Mouse (Mus musculus): Measurements from ENCODE around the gene Tmem253.

The Tmem253 gene

DNA sequence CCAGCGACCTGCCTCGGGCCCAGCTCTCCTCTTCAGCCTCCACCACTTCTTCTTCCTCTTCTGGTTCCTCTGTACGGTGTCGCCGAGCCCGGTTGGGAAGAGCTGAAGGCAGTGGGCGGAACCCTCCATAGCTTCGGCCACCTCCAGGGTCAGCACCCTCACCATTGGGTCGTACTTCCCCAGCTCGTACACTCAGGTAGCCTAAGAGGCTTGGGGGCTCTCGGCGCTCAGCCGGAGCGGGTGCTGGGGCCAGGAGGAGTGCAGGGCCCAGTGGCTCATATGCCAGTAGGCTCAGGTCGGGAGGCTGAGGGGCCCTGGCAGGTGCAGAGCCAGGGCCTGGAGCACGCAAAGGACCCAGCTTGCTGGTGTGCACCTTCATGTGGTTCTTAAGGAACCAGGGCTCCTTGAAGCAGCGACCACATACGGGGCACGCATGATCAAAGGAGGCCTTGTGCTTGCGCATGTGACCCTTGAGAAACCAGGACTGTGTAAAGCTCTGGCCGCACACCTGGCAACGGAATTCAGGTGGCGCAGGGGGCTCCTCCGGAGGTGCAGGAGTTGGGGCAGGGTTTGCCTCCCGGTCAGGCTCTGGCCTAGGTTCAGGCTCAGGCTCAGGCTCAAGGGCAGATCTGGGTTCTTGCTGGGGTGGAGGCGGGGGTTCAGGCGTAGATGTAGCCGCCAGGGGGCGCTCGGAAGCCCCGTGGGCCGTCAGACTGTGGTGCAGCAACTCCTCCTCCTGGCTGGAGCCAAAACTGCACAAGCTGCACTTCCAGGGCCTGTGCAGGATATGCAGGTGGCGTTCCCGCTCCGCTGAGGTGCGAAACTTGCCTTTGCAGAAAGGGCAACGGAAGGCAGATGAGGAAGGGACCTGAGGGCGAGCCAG is 6.9 kb upstream of the Tmem253 start:
- peak; percentile 96 for DNase-seq (ENCODE audit: low read depth, low spot score)

DNA sequence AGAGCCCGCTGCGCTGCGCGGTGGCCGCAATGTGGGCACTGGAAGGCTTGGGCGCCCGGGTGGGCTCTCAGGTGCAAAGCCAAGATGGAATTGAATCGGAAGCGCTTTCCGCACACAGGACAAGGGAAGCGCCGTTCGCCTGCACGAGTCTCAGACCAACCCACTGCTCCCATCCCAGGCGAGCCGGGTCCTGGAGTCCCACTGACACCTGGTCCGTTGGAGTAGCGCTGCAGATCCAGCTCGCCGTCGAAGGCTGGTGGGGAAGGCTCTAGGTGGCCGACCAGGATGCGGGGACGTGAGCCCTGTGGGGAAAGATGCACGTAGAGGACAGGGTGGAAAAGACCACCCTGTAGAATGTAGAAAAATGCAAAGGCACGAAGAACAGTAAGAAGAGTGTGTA is 6.1 kb upstream of the Tmem253 start:
- no peak for DNase-seq (ENCODE audit: low read depth, low spot score)

DNA sequence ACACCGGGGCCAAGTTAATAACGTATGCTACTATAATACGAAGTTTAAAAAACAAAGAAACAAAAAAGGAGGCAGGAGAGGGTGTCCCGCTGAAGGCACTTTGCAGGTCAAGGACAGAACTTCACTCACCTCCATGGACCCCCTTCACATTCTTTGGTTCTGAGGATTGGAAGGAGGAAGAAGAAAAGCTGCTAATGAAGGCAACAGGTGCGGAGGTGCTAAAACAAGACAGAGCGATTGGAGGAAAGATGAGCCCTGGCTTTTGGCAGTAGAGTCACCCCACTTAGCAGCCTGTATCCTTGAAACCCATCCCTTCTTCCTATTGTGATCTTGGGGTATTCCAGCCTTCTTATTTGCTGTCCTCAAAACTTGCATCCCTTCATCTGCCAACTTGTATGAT is 5.6 kb upstream of the Tmem253 start:
- no peak for DNase-seq (ENCODE audit: low read depth, low spot score)

DNA sequence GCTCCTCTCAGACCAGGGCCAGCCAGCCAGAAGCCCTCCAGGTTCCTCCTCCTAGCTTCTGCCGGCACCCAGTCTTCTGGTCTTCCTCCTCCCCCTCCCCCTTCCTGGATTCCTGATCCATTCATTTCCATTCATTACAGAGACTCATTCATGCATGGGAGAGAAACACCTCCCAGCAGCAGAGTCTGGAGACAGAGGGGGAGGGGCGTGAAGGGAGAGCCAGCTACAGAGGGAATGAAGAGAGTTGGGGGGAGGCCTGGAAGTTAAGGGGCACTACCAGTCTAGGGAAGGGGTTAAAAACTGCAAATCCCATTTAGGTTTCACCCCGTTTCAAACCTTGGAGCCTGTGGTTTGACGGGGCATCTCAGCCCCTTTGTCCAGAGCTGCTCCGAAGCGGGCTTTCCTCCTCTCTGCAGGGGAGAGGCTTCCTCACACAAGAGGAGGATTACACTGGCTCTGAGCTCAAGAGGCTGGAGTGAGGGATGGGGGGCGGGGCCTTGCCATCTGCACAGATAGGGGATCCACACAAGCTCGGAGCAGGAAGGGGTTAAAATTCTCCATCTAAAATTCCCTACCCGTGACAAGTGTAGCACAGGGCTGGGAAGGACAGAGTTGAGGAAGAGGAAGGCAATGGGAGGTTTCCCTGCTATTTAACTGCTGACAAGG is 4.9 kb upstream of the Tmem253 start:
- DNase-seq (ENCODE audit: low read depth, low spot score), result no peak

DNA sequence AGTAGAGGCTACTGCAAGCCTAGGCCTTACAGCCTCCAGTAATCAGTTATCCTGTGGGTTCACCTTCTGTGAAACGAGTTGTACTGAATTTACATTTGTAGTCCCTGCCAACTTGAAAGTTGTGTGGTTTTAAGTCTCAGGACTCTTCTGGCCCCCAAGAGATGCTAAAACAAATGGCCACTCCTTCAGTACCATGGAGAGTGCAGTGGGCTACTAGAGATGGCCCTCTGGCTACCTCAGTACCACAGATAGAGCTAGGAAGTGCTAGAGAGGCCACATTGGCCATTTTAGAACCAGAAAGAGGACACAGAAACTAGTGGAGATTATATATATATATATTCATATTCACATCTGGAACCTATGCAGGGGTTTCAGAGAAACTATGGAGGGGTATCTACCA is 3.8 kb upstream of the Tmem253 start:
- DNase-seq (ENCODE audit: low read depth, low spot score), result no peak

DNA sequence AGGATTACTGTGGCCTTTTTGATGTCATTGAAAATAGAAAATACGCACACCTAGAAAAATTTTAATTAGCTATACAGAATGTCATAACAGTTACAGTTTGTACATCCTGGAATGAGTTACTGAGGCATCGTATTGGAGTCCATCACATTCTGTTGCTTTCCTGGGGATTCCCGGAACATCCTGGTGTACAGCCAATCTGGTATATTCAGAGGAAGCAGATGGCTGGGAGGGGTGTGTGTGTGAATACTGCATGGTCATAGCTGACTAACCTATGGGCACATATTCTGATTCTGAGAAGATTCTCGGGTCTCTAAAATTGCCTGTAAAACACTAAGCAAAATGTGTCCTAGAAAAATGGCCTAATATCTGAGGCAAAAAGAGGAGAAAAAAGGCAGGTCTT is 3.4 kb upstream of the Tmem253 start:
- no peak for DNase-seq (ENCODE audit: low read depth, low spot score)

DNA sequence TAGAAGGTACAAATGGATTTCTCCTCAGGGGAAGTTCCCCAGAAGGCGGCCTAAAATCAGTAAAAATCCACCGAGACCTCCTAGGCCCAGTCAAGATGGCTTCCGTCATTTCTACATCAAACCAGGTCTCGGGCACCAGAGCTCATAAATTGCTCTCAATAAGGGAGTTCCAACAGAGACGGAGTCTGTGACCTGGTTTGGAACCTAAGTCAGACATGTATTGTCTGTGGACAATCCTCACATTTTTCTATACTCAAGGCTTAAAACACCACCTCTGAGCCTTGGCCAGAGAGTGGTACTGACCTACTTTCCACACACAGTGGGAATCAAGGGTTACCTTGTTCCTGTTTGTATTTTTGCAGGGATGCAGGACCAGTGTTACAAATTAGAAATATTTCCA is 2.9 kb upstream of the Tmem253 start:
- no peak for DNase-seq (ENCODE audit: low read depth, low spot score)

DNA sequence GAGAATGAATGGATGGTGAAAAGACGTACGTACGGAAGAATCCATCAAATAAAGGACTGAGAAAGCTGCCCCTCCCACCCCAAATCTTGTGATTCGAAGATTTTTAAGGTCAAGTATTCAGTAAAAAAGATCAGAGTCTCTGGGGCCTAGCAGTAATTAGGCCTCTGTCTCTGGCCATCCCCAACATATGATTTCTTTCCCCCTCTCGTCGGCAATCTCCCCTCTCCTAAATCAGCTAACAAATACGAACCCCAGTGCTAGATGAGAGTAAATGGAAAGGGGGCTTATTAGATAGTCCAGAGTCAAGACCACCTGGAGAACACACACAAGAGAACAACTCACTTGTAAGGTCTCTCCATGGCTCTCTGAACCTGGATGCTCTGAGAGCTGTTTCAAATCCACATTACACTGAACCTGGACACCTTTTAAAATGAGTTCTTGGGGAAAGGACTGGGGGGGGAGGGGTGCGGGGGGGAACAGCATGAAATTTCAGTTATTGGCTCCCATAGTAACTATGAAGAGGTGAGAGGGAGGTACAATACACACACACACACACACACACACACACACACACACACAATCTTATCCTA is 2.3 kb upstream of the Tmem253 start:
- no peak for DNase-seq (ENCODE audit: low read depth, low spot score)

DNA sequence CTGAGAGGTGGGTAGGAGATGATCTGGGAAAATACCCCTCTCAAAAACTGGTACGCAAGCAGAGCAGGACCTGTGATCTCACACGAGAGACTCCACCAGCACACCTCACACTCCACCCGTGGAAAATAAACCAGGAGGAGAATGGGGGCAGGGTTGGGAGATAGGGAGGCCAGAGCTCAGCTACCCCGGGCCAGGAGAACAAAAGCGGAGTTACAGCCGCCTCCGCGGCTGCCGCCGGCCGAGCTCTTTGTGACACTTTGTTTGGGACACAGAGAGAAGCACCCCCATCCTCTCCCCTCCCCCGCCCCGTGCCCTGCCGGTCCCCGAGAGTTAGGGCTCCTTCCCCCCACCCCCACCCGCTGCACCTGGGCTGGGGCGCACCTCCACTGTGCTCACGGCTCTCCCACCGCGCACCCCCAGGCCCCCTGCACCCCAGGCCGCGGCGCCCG is 1.7 kb upstream of the Tmem253 start:
- DNase-seq (ENCODE audit: low read depth, low spot score), result peak; percentile 70

DNA sequence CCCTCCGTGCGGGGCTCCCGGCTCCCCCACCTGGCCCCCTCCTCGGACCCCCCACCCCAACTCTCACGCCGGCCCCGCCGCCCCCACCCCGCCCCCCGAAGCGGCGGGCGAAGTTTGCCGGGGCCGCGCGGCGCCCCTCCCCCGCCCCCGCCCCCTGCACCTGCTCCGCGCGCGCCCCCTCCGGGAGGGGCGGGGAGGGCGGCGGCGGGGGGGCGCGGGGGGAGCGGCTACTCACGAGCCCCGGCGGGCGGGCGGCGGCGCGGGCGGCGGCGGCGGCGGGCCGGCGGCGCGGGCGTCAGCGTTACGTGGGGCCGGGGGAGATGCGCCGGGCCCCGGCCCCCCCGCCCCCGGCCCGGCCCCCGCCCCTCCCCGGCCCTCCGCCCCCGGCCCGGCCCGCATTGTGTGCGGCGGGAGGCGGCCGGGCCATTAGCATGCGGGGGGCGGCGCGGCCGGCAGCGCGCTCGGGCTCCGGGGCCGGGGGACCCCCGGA is 1.1 kb upstream of the Tmem253 start:
- peak; percentile 63 for DNase-seq (ENCODE audit: low read depth, low spot score)

DNA sequence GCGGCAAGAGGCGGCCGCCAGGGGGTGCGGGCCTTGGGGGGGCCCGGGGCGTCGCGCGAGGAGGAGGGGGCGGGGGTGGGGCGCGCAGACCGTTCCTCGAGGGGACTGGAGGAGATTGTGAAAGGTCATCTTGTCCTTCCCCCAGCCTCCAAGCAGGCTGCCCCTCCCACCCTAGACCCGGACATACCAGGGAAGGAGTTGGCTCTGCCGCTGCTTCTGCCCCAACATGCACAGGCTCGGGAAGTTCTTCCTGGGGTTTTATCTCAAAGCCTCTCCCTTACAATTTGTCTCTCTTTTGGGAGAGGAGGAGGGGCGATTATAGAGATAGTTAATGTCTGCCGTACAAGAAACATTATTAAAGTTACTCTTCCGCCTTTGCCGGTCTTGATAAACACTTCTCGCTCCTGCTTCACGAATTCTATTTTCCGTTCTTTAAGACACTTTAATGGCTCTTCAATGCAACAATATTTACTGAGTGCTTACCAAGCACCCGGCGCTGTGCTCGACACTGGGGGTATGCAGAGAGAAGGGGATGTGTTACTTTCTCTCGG is 622 bp upstream of the Tmem253 start:
- peak; percentile 66 for DNase-seq (ENCODE audit: low read depth, low spot score)

DNA sequence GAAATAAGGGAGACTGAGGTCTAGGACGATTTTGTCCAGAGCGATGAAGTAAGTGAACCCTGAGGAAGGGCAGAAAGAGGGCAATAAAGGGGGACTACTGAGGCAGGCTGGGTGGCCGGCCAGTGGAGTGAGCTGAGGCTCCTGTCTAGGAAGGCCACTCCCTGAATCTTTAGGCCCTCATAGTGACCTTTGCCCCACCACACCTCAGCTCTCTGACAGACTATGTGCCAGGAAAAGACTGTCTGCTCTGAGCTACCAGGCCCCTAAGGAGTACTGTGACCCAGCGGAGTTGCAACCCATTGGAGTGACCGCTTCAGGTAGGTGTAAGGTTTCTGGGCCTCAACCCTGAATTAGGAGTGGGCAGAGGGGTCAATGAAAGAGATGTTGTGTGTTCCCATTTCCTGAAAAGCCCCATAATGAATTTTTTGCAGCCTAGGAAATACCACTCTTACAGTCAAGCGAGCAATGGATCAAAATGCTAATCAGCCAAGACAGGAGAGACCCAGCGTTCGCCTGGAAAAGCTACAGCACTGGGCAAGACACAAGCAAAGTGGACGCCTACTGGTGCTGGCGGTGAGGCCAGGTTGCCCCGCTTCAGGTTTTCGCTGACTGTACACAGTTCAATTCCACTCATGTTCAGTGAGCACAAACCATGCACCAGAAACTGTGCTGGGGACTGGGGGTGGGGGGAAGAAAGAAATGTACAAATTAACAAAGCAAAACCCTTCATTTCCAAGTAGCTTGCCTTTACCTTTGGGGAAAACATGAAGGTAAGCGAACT is 1.4 kb downstream of the Tmem253 start:
- DNase-seq (ENCODE audit: low read depth, low spot score), result no peak

DNA sequence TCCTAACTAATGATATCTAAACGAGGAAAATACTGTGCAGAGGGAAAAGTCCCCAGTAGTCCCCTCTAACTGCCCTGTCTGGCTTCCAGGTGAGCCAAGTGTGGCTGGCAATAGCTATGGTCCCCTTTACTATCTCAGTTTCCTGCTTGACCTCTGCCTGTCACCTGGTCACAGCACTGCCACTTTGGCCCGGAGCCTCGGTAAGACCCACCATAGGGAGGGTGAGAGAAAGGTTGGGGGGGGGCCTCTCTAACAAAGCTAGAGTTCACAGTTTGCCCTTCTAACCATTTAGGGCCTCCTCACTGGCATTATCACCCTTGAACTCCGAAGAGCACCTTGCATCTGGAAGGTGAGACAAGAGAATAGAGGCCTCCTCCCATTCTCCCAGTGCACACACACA is 2.2 kb downstream of the Tmem253 start:
- DNase-seq (ENCODE audit: low read depth, low spot score), result no peak

DNA sequence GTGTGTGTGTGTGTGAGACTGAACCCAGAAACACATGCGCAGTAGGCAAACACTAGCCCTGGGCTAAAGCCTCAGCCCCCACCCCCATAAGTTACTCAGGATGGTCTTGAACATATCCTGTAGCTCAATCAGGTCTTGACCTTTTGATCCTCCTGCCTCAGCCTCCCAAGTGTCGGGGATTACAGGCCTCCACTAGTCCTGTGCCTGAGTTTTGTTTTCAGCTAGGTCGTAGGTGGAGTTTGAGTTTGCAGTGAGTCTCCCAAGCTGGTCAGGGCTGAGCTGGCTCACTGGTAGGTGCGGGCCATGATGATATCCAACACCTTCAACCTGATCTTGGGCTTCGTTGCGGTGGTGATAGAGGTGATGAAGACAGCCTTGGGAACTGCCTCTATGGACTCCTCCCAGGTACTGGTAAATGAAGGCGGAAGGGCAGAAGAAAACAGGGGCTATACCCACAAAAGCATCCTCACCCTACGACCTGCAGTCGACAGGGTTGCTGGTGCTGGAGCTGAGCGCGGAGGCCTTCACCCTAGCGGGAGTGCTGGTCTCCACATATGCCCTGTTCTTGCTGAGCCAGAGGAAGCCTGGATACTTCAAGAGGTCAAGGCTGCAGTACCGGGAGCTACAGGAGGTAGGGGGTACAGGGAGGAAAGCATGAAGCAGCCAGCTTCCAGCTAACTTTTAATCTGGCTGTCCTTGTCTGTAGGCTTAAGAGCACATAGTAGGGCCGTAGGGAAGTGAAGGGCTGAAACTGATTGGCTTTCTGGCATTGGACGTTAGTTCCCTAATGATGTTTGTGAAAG is 3.0 kb downstream of the Tmem253 start:
- no peak for DNase-seq (ENCODE audit: low read depth, low spot score)

DNA sequence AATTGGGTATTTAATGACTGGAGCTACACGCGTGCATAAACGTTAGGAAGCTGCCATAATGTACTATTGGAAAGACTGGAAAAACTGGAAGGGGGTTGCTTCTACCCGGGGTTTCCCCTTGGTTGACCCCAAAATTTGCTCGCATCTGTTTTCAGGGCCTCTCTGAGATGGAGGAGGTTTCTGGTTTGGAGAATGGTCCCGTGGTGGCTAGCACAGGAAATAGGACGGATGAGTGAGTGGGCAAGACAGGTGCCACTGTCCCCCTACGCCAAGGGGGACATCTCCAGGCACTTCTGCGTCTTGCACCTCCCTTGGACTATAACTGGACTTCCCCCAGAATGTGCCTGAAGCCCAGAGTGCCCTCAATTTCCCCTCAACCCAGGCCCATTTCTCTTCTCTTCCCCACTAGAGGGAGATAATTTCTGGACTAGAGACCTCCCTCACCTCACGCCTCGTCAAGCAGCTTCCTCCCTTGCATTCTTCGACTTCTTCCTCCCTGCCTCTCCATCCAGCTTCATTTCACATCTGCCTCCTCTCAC is 3.7 kb downstream of the Tmem253 start:
- DNase-seq (ENCODE audit: low read depth, low spot score), result no peak

DNA sequence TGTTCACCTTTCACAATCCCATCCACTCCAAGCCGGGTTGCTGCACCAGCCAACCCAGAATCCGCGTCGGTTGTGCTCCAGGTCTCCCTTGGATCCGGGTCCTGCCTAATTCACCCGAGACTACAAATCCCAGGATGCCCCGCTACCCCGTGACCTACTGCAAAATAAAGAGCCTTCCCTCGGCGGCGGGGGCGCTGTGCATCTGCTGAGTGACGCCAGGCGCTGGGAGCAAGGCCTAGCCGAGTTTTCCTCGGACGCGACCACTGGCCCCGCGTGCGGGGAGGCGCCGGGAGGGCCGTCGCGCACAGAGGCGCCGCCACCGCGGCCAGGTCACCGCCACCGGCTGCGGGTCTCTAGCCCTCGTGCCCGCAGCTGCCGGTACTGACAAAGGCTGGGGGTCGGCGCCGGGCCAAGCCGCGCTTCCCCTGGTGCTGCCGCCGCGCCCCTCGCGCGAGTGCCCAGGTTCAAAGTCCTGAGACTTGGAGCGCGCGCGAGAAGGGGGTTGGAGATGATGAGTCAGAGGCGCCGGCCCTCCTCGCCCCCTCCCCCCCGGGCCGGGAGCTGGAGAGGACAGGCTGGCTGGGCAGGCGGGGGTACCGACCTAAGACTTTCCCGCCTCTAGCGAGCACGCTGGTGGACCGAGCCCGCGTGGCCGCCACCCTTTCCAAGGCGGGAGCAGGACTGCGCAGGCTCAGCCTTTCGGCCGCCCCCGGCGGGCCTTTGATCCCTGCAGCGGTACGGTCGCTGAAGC is 4.3 kb downstream of the Tmem253 start:
- DNase-seq (ENCODE audit: low read depth, low spot score), result peak; percentile 97

DNA sequence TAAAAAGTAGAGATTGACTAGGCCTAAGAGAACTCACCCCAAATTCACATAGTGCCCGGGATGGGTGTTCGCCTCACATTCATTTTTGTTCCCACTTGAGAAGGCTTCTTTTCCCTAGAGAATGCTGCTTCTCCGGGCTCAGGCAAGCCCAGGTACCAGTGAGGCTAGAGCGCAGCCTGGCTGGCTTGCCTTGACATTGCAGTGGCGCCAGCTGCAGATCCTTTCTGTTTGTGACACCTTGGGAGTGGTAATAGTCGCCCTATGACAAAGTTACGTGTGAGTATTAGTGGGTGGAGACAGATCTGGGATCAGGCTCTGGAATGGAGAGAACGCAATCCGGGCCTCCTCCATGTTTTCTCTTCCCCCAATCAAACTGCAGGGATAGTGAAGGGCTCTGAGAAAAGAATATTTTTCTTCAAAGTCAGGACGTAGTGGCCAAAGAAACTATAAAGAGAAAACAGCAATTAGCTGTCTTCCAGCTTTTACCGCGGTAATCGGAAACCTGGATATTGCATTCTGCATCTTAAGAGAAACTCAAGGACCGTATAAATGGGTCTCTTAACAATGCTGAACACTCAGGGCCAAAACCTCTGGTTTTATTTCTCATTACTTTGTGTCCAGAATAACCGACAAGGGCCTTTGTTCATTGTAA is 5.2 kb downstream of the Tmem253 start, which contains the start of gene Zfp219:
Gene Zfp219 (minus strand): TSS at position 248 of the 652 bp plus-strand sequence.
- DNase-seq (ENCODE audit: low read depth, low spot score), result peak; percentile 79

DNA sequence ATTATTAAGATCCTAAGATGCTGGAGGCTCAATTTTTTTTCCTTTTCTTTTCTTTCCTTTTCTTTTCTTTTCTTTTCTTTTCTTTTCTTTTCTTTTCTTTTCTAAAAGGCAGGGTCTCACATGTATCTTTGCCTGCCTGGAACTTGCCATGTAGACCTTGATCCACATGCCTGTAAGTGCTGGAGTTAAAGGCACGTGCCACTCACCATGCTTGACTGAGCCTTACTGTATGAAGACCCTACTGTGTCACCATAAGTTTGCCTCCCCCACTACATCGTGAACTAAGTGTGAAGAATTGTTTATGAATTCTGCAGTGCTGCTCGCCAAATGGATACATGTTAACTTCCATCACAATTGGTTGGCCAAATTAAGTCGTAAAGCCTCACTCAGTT is 5.7 kb downstream of the Tmem253 start:
- DNase-seq (ENCODE audit: low read depth, low spot score), result no peak

Data from CD4-positive, CD25-positive, alpha-beta regulatory T cell, adult 2 months (primary cell).